Mouse (Mus musculus): Measurements from ENCODE around the gene Ahcyl1. TPM values are rescaled to one million over a fixed set of nuclear protein-coding genes. Genes with fewer than 3 reads are reported as not detected.
A peak's percentile ranks its signal among the peaks of the same experiment; 100 is the strongest.

Gene Ahcyl1
- polyA plus RNA-seq, 2 experiments = 97.1 to 142 TPM

DNA sequence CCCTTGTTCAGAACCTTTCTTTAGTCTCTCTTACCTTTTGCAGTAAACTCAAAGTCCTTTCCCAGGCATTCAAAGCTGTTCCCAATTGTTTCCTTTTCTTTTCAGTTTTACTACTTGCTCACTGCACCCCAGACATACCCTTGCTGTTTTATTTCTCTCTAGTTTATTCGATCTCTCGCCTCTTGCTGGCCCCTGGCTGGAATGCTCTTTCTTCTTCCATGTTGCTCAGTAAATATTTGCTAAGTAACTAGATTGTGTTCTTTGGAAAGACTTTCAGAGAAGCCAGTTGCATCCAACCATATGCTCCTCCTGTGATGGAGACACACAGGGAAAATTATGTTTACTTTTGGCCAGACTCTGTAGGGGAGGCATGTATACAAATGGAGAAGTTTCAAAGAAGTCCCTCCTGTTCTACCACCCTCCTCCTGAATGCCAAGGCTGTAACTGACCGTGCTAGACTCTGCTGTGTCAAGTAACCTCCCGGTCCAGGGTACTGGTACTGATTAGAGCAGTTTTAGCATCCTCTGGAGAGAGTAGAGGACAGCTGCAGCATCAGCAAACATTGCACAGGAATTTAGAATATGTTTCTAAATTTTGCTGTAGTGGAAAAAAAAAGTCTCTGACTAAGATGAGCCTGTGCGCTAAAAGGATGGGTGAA lies 18.0 kb upstream of the Ahcyl1 start:
- no peak overlapping the region for H3K4me2 ChIP-seq (replicated peaks; ENCODE audit: low read depth, low read length, severe bottlenecking)
- peak; percentile 41; the same call in 1 of the 2 replicates for ATAC-seq (ENCODE audit: low FRiP score, low read depth)
- TF ChIP-seq POLR2A (IDR thresholded peaks at IDR 0.05; ENCODE audit: borderline replicate concordance, extremely low read depth, insufficient read depth, insufficient read length) = no peak
- H3K9me3 ChIP-seq (ENCODE audit: control insufficient read depth, low read length) = no peaks in the 10 kb centered on the region
- WGBS = 26% methylated on average over 5 of the region's 5 CpGs
- no peaks in the 10 kb centered on the region for H3K27me3 ChIP-seq (ENCODE audit: control insufficient read depth, insufficient read depth, low read length)
- H3K36me3 ChIP-seq (ENCODE audit: control insufficient read depth, insufficient read depth, low read length) = no peaks in the 10 kb centered on the region
- peaks cover 6% of the 10 kb centered on the region; the same call in 1 of the 2 replicates for H3K4me1 ChIP-seq (ENCODE audit: control insufficient read depth, insufficient read depth, low read length)
- H3K9ac ChIP-seq (ENCODE audit: low read depth, low read length, severe bottlenecking) = no peak overlapping the region
- no peak overlapping the region for H3K4me3 ChIP-seq (replicated peaks; ENCODE audit: low read length)
- peak overlapping the region; percentile 26; the same call in 1 of the 2 replicates for H3K27ac ChIP-seq (replicated peaks; ENCODE audit: low read depth, low read length)
- peak; percentile 9 for DNase-seq (ENCODE audit: low spot score)

DNA sequence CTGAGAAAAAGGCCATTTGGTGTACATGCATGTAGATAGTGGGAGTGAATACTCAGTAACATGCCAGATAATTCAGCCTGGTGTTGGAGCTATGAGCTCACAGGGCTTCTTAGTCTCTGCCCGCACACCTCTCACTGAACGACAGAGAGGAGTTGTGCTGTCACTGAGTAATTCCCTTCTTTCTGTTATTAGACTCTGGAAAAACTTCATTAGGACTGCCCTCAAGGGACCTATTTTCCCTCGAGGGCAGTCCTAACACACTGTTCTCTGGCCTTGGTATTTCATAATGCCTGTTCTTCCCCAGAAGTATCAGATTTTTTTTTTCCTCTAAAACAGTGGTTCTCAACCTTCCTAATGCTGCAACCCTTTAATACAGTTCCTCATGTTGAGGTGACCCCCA lies 15.7 kb upstream of the Ahcyl1 start:
- DNase-seq (ENCODE audit: low spot score) (no peak), ATAC-seq (ENCODE audit: low FRiP score, low read depth) (no peak)
- H3K9me3 ChIP-seq (ENCODE audit: control insufficient read depth, low read length) = no peaks in the 10 kb centered on the region
- peaks cover 6% of the 10 kb centered on the region; the same call in 1 of the 2 replicates for H3K4me1 ChIP-seq (ENCODE audit: control insufficient read depth, insufficient read depth, low read length)
- H3K4me2 ChIP-seq (replicated peaks; ENCODE audit: low read depth, low read length, severe bottlenecking) = no peak overlapping the region
- no peak overlapping the region for H3K9ac ChIP-seq (ENCODE audit: low read depth, low read length, severe bottlenecking)
- no peaks in the 10 kb centered on the region for H3K36me3 ChIP-seq (ENCODE audit: control insufficient read depth, insufficient read depth, low read length)
- TF ChIP-seq POLR2A (IDR thresholded peaks at IDR 0.05; ENCODE audit: borderline replicate concordance, extremely low read depth, insufficient read depth, insufficient read length) = no peak
- no peak overlapping the region for H3K4me3 ChIP-seq (replicated peaks; ENCODE audit: low read length)
- no peak overlapping the region for H3K27ac ChIP-seq (replicated peaks; ENCODE audit: low read depth, low read length)
- WGBS = 29% methylated on average over 3 of the region's 3 CpGs
- H3K27me3 ChIP-seq (ENCODE audit: control insufficient read depth, insufficient read depth, low read length) = no peaks in the 10 kb centered on the region

DNA sequence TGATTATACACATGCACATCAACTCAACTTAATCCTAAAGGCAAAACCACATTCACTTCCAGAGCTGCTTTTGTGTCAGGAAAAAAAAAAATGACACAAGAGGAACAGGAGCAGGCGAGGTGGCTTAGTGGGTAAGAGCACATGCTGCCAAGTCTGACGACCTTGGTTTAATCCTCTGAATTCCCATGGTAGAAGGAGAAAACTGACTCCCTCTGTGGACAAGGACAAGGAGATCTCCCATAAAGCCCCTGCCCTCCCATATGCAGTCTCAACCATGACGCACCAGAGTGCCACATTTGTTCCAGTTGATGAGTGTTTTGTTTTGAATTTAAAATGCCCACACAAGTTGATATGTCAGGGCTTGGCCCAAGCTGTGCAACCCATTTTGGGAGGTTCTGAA lies 12.8 kb upstream of the Ahcyl1 start:
- no peak for TF ChIP-seq POLR2A (IDR thresholded peaks at IDR 0.05; ENCODE audit: borderline replicate concordance, extremely low read depth, insufficient read depth, insufficient read length)
- no peaks in the 10 kb centered on the region for H3K27me3 ChIP-seq (ENCODE audit: control insufficient read depth, insufficient read depth, low read length)

DNA sequence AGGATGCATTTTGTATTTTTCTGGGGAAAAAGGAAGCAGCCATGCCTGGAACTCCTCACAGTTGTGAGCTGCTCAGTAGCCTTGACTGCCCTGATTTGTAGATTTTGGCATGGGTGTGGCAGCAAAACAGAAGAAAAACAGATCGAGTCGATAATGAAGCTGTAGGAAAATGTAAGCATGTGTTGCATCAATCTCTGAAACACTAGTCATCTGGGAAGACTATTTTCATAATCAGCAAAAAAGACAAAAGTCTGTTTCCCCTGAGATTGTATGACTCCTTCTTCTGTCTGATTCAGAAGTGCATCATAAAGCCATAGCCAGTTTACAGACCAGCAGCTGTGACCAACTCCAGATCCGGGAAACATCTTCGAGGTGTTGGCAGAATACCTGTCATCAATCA lies 10.9 kb upstream of the Ahcyl1 start:
- Histone ChIP-seq H3K4me1 (ENCODE audit: control insufficient read depth, insufficient read depth, low read length) (no peaks in the 10 kb centered on the region), H3K9ac (ENCODE audit: low read depth, low read length, severe bottlenecking) (no peak overlapping the region), H3K36me3 (ENCODE audit: control insufficient read depth, insufficient read depth, low read length) (no peaks in the 10 kb centered on the region), H3K9me3 (ENCODE audit: control insufficient read depth, low read length) (no peaks in the 10 kb centered on the region), H3K27ac (replicated peaks; ENCODE audit: low read depth, low read length) (no peak overlapping the region), H3K4me3 (replicated peaks; ENCODE audit: low read length) (no peak overlapping the region), H3K4me2 (replicated peaks; ENCODE audit: low read depth, low read length, severe bottlenecking) (no peak overlapping the region), H3K27me3 (ENCODE audit: control insufficient read depth, insufficient read depth, low read length) (no peaks in the 10 kb centered on the region)
- TF ChIP-seq POLR2A (IDR thresholded peaks at IDR 0.05; ENCODE audit: borderline replicate concordance, extremely low read depth, insufficient read depth, insufficient read length) = no peak
- ATAC-seq (ENCODE audit: low FRiP score, low read depth) (no peak), DNase-seq (ENCODE audit: low spot score) (no peak)
- 76% methylated on average over 4 of the region's 4 CpGs for WGBS

More for the DNA sequence above, 12.8 kb upstream of the Ahcyl1 start:
- ATAC-seq (ENCODE audit: low FRiP score, low read depth) (no peak), DNase-seq (ENCODE audit: low spot score) (no peak)
- Histone ChIP-seq H3K36me3 (ENCODE audit: control insufficient read depth, insufficient read depth, low read length) (no peaks in the 10 kb centered on the region), H3K4me2 (replicated peaks; ENCODE audit: low read depth, low read length, severe bottlenecking) (no peak overlapping the region), H3K9ac (ENCODE audit: low read depth, low read length, severe bottlenecking) (no peak overlapping the region), H3K4me1 (ENCODE audit: control insufficient read depth, insufficient read depth, low read length) (no peaks in the 10 kb centered on the region), H3K9me3 (ENCODE audit: control insufficient read depth, low read length) (no peaks in the 10 kb centered on the region), H3K27ac (replicated peaks; ENCODE audit: low read depth, low read length) (no peak overlapping the region), H3K4me3 (replicated peaks; ENCODE audit: low read length) (no peak overlapping the region)
- WGBS = 54% methylated on average over 3 of the region's 3 CpGs

DNA sequence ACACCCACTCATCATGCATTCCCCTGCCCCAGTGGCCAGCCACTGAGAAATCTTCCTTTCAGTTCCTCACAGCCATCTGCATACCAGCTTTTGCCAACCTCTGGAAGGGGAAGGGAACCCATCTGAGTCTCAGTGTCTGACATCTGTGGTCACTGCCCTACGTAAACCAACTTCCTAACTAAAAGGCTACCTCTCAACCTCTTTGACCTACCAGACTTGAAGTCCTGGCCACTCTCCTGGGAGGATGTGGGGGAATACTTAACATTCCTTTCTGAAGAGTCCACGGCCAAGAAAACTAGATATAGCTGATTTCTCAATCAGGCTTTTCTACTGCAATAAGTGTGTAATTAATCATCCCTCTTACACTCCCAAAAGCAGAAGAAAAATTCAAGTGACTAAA lies 9.8 kb upstream of the Ahcyl1 start:
- 50% methylated on average over 2 of the region's 2 CpGs for WGBS
- no peak overlapping the region for H3K4me2 ChIP-seq (replicated peaks; ENCODE audit: low read depth, low read length, severe bottlenecking)
- no peaks in the 10 kb centered on the region for H3K27me3 ChIP-seq (ENCODE audit: control insufficient read depth, insufficient read depth, low read length)
- DNase-seq (ENCODE audit: low spot score) (no peak), ATAC-seq (ENCODE audit: low FRiP score, low read depth) (no peak)
- no peak overlapping the region for H3K9ac ChIP-seq (ENCODE audit: low read depth, low read length, severe bottlenecking)
- no peak for TF ChIP-seq POLR2A (IDR thresholded peaks at IDR 0.05; ENCODE audit: borderline replicate concordance, extremely low read depth, insufficient read depth, insufficient read length)
- no peaks in the 10 kb centered on the region for H3K4me1 ChIP-seq (ENCODE audit: control insufficient read depth, insufficient read depth, low read length)
- no peak overlapping the region for H3K27ac ChIP-seq (replicated peaks; ENCODE audit: low read depth, low read length)
- no peaks in the 10 kb centered on the region for H3K36me3 ChIP-seq (ENCODE audit: control insufficient read depth, insufficient read depth, low read length)
- no peaks in the 10 kb centered on the region for H3K9me3 ChIP-seq (ENCODE audit: control insufficient read depth, low read length)
- H3K4me3 ChIP-seq (replicated peaks; ENCODE audit: low read length) = no peak overlapping the region

Measured in limb, embryonic 14.5 days (tissue).